Mouse (Mus musculus) lung, adult 2 months (tissue): ENCODE results near the gene Scaf11.
A peak's percentile ranks its signal among the peaks of the same experiment; 100 is the strongest.

ENCODE experiments used
- CTCF ChIP-seq: fragments of 200-500 bp; IDR thresholded peaks from 2 replicates; pipeline ENCODE4 v1.5.1; 2011; ENCODE audit warnings: mild to moderate bottlenecking, low read length, control low read depth; ENCODE audit not compliant: insufficient read depth
- POLR2A ChIP-seq: fragments of 200-500 bp; IDR thresholded peaks from 2 replicates; pipeline ENCODE4 v1.6.1; 2011; ENCODE audit warnings: low read depth, mild to moderate bottlenecking, control low read depth, low read length, borderline replicate concordance; ENCODE audit errors: extremely low read depth

- TF ChIP-seq CTCF (peak; percentile 63), POLR2A (no peak)
Measured at GRCm38 (mm10) chr15:96507097-96507840, 46.6 kb upstream of the Scaf11 start.
